23 mouse cellular contexts compared by ENCODE assay signal in the genomic region with DNA sequence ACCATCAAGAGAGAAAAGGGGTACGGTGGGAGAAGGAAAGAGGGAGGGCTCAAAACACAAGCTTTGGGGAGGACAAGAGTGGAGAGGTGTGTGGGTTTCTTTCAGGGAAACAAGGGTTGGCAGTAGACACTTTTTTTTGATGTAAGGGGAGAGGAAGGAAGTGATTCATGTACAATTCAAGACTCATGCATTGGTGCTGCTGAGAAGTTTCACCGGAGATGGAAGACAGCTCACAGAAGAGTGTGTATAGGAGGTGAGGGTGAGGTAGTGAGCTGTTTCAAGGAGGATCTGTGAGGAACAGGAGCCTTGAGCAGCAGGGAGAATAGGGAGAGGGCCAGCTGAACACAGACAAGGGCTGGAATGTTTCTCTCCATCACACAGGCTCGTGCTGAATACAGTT.
DNase-seq lines count a peak whose midpoint lies in the region; ATAC-seq lines count a peak whose summit lies in the region.
"Had no signal": no experiment of that assay in that cellular context is flagged by ENCODE, and none has a peak within 500 bp of the region (broad histone marks: within the 10 kb centered on the region; RNA-seq: fewer than 3 reads in every experiment).

No protein-coding gene starts in this region.

- no peaks in the 10 kb centered on the region for H3K4me1 ChIP-seq in forebrain, embryonic 15.5 days
- H3K4me1 ChIP-seq: embryonic facial prominence, embryonic 15.5 days; forebrain, embryonic 10.5 days; hindbrain, embryonic 13.5 days; intestine, embryonic 15.5 days had no signal

- H3K4me2 ChIP-seq in forebrain, embryonic 15.5 days (replicated peaks): no peak overlapping the region
- H3K4me2 ChIP-seq: embryonic facial prominence, embryonic 15.5 days; heart, embryonic 13.5 days; hindbrain, embryonic 13.5 days; intestine, embryonic 15.5 days had no signal

- no peaks in the 10 kb centered on the region for H3K9me3 ChIP-seq in forebrain, embryonic 15.5 days
- H3K9me3 ChIP-seq: embryonic facial prominence, embryonic 15.5 days; forebrain, embryonic 10.5 days; heart, embryonic 13.5 days; hindbrain, embryonic 13.5 days; intestine, embryonic 15.5 days had no signal

- H3K9ac ChIP-seq in forebrain, embryonic 15.5 days (replicated peaks): no peak overlapping the region
- H3K9ac ChIP-seq: embryonic facial prominence, embryonic 15.5 days; heart, embryonic 13.5 days; hindbrain, embryonic 13.5 days; intestine, embryonic 15.5 days had no signal

- H3K36me3 ChIP-seq in forebrain, embryonic 15.5 days: no peaks in the 10 kb centered on the region
- H3K36me3 ChIP-seq: embryonic facial prominence, embryonic 15.5 days; forebrain, embryonic 10.5 days; heart, embryonic 13.5 days; hindbrain, embryonic 13.5 days; intestine, embryonic 15.5 days had no signal

- 78% methylated on average over 3 of the region's 3 CpGs for WGBS in forebrain, embryonic 15.5 days

- H3K27ac ChIP-seq in forebrain, embryonic 15.5 days (replicated peaks): no peak overlapping the region
- H3K27ac ChIP-seq: embryonic facial prominence, embryonic 15.5 days; forebrain, embryonic 10.5 days; heart, embryonic 13.5 days; hindbrain, embryonic 13.5 days; hindbrain, postnatal 0 days; intestine, embryonic 15.5 days had no signal

- no peaks in the 10 kb centered on the region for H3K27me3 ChIP-seq in forebrain, embryonic 15.5 days
- H3K27me3 ChIP-seq: CH12.LX; embryonic facial prominence, embryonic 15.5 days; heart, embryonic 13.5 days; hindbrain, embryonic 13.5 days; intestine, embryonic 15.5 days; Patski had no signal

- ATAC-seq in hematopoietic stem cell, adult 5-6 weeks (replicated peaks in 1 of 2; ENCODE audit: insufficient read depth in 1 of 2, low FRiP score in 2 of 2, low TSS enrichment in 1 of 2, low read depth in 1 of 2, poor library complexity in 2 of 2, severe bottlenecking in 2 of 2): peak; percentile 60 to 81
- ATAC-seq in megakaryocyte progenitor cell, adult 5-6 weeks (replicated peaks; ENCODE audit: poor library complexity): 0 out of 2 replicates have a peak, but pooled peaks have one; percentile 6
- no peak for ATAC-seq in forebrain, embryonic 15.5 days (replicated peaks)
- ATAC-seq: forebrain, embryonic 14.5 days; hindbrain, postnatal 0 days; intestine, embryonic 15.5 days; Patski had no signal

- H3K4me3 ChIP-seq in forebrain, embryonic 15.5 days: no peak overlapping the region
- H3K4me3 ChIP-seq: embryonic facial prominence, embryonic 15.5 days; erythroblast, embryonic 14.5 days; forebrain, embryonic 10.5 days; heart, embryonic 13.5 days; hindbrain, embryonic 13.5 days; intestine, embryonic 15.5 days had no signal

- peak; percentile 2 for DNase-seq in 3T3-L1 (ENCODE audit: low read depth, low spot score)
- peak; percentile 25 for DNase-seq in CD4-positive, CD25-positive, alpha-beta regulatory T cell, adult 2 months (ENCODE audit: low read depth, low spot score)
- DNase-seq in kidney, adult 9 months: no peak
- no peak for DNase-seq in kidney, adult 8-10 months
- DNase-seq: adrenal gland, postnatal 10 days; cerebellum, adult 18-20 months; cerebellum, adult 9-11 months; gastrocnemius, postnatal 10 days; heart, postnatal 36 days; kidney, adult 18-20 months had no signal

Comparison
In these comparisons a context has a peak if more than half of its experiments do, and no peak if none do; other contexts are left out.
1. DNase-seq: peak in 3T3-L1 (single experiment) and CD4-positive, CD25-positive, alpha-beta regulatory T cell, adult 2 months (single experiment); none in kidney, adult 9 months (single experiment) and kidney, adult 8-10 months (0 of 2).